Mouse (Mus musculus): ENCODE measurements around the gene 6430548M08Rik. TPM values are rescaled to one million over a fixed set of nuclear protein-coding genes. Genes with fewer than 3 reads are reported as not detected.

Gene 6430548M08Rik
- 3.0 and 3.6 TPM in 2 replicates for polyA plus RNA-seq (2012; rRNA removed)

GRCm38 (mm10) chr8:120113758-120114255 is at the start of gene 6430548M08Rik:
6430548M08Rik (plus strand) TSS chr8:120114152.

GRCm38 (mm10) chr8:120101068-120101972 is 12.6 kb upstream of the 6430548M08Rik start, which contains the start of gene Zdhhc7:
Zdhhc7 (minus strand) TSS chr8:120101482.

GRCm38 (mm10) chr8:120177318-120178123 is 63.6 kb downstream of the 6430548M08Rik start, which contains the start of gene Fam92b:
Fam92b (minus strand) TSS chr8:120177466.

Other genes with a start within 250 kb of the 6430548M08Rik start
- 33.0 and 37.5 TPM in 2 replicates for gene Usp10, start 203.8 kb upstream of the 6430548M08Rik start, polyA plus RNA-seq (2012; rRNA removed)
- 8.0 and 8.9 TPM in 2 replicates for gene Gm20388, start 203.3 kb upstream of the 6430548M08Rik start, polyA plus RNA-seq (2012; rRNA removed)
- 2.8 and 4.1 TPM in 2 replicates for gene Crispld2, start 121.7 kb upstream of the 6430548M08Rik start, polyA plus RNA-seq (2012; rRNA removed)
- 10.7 and 10.8 TPM in 2 replicates for gene Zdhhc7, start 12.7 kb upstream of the 6430548M08Rik start, polyA plus RNA-seq (2012; rRNA removed)
- gene Fam92b, start 63.3 kb downstream of the 6430548M08Rik start, polyA plus RNA-seq (2012; rRNA removed) = not detected in 2 replicates
- gene Gse1, start 114.3 kb downstream of the 6430548M08Rik start, polyA plus RNA-seq (2012; rRNA removed) = 8.8 and 12.3 TPM in 2 replicates